Mouse (Mus musculus) MEL (cell line): ENCODE results near the gene Fcrl6. TPM values are rescaled to one million over a fixed set of nuclear protein-coding genes. Genes with fewer than 3 reads are reported as not detected.

Experiments used
- DNase-seq: peaks from one replicate; pipeline ENCODE4 v3.0.0; 2011; ENCODE audit warnings: low read depth, low spot score
- H3K27ac ChIP-seq: 2 replicates; pipeline ENCODE4 v1.5.1; 2012; ENCODE audit warnings: low read depth, mild to moderate bottlenecking, control low read depth, low read length, moderate library complexity; ENCODE audit not compliant: control insufficient read depth
- H3K27me3 ChIP-seq, 2 experiments: fragments of 150-350 bp in 1 of 2; sonication (generic) in 1 of 2; 2 replicates each; pipeline ENCODE4 v1.6.1; 2012; ENCODE audit warnings: low read length in 2 of 2, mild to moderate bottlenecking in 2 of 2, improper control_type of control experiment in 1 of 2, moderate library complexity in 1 of 2; ENCODE audit not compliant: insufficient read depth in 2 of 2, control insufficient read depth in 1 of 2
- H3K36me3 ChIP-seq, 2 experiments: 2 replicates each; pipeline ENCODE4 v1.6.1; 2012 to 2014; ENCODE audit warnings: low read length in 2 of 2, improper control_type of control experiment in 1 of 2, inconsistent platforms in 1 of 2, mild to moderate bottlenecking in 1 of 2; ENCODE audit not compliant: insufficient read depth in 2 of 2, control insufficient read depth in 1 of 2
- H3K4me1 ChIP-seq, 2 experiments: fragments of 150-350 bp in 1 of 2; sonication (generic) in 1 of 2; 2 replicates each; pipeline ENCODE4 v1.6.1; 2012; ENCODE audit warnings: low read length in 2 of 2, improper control_type of control experiment in 1 of 2, mild to moderate bottlenecking in 1 of 2; ENCODE audit not compliant: insufficient read depth in 2 of 2, control insufficient read depth in 1 of 2
- H3K4me3 ChIP-seq, 2 experiments: fragments of 150-350 bp in 1 of 2; sonication (generic) in 1 of 2; 2 replicates each; pipeline ENCODE4 v1.5.1; 2012; ENCODE audit warnings: low read depth in 2 of 2, low read length in 2 of 2, mild to moderate bottlenecking in 2 of 2, moderate library complexity in 2 of 2, control low read depth in 1 of 2, improper control_type of control experiment in 1 of 2; ENCODE audit not compliant: control insufficient read depth in 1 of 2, insufficient read depth in 1 of 2
- H3K79me2 ChIP-seq: 2 replicates; pipeline ENCODE4 v1.6.1; 2012; ENCODE audit warnings: mild to moderate bottlenecking, low read length, moderate library complexity; ENCODE audit not compliant: control insufficient read depth, poor library complexity, insufficient read depth
- H3K9ac ChIP-seq: 2 replicates; pipeline ENCODE4 v1.6.1; 2012; ENCODE audit warnings: low read depth, mild to moderate bottlenecking, control low read depth, low read length, moderate library complexity; ENCODE audit not compliant: control insufficient read depth, poor library complexity, severe bottlenecking
- H3K9me3 ChIP-seq: fragments of 150-350 bp; sonication (generic); replicated peaks from 2 replicates; pipeline ENCODE4 v1.6.1; 2012; ENCODE audit warnings: mild to moderate bottlenecking, low read length, improper control_type of control experiment, moderate library complexity; ENCODE audit not compliant: insufficient read depth
- CHD2 ChIP-seq: IDR thresholded peaks from 2 replicates; pipeline ENCODE4 v1.6.1; 2011; ENCODE audit warnings: low read length, improper control_type of control experiment
- CTCF ChIP-seq, 3 experiments: IDR thresholded peaks in 2 of 3; conservative IDR thresholded peaks in 1 of 3; 2 replicates each; pipeline ENCODE4 v1.5.1; 2011 to 2012; ENCODE audit warnings: low read length in 3 of 3, low read depth in 2 of 3, mild to moderate bottlenecking in 2 of 3, improper control_type of control experiment in 1 of 3, inconsistent platforms in 1 of 3, mixed read lengths in 1 of 3, moderate library complexity in 1 of 3; ENCODE audit not compliant: control insufficient read depth in 1 of 3, insufficient read depth in 1 of 3, poor library complexity in 1 of 3, severe bottlenecking in 1 of 3
- ELF1 ChIP-seq: IDR thresholded peaks from 2 replicates; pipeline ENCODE4 v1.6.1; 2014; ENCODE audit warnings: low read depth, mild to moderate bottlenecking, inconsistent platforms, low read length, improper control_type of control experiment, moderate library complexity
- GABPA ChIP-seq: IDR thresholded peaks from 2 replicates; pipeline ENCODE4 v1.6.1; 2012; ENCODE audit warnings: low read depth, mild to moderate bottlenecking, inconsistent platforms, low read length, improper control_type of control experiment, moderate library complexity
- GATA1 ChIP-seq: IDR thresholded peaks from 2 replicates; pipeline ENCODE4 v1.6.1; 2011; ENCODE audit warnings: low read depth, low read length, improper control_type of control experiment
- HCFC1 ChIP-seq: IDR thresholded peaks from 2 replicates; pipeline ENCODE4 v1.6.1; 2012; ENCODE audit warnings: low read depth, mild to moderate bottlenecking, inconsistent platforms, low read length, improper control_type of control experiment, moderate library complexity
- KAT2A ChIP-seq: conservative IDR thresholded peaks from 2 replicates; pipeline ENCODE4 v1.6.1; 2012; ENCODE audit warnings: low read depth, low read length, improper control_type of control experiment, inconsistent platforms
- MAX ChIP-seq: IDR thresholded peaks from 2 replicates; pipeline ENCODE4 v1.6.1; 2011; ENCODE audit warnings: low read length, improper control_type of control experiment
- MEF2A ChIP-seq: IDR thresholded peaks from 2 replicates; pipeline ENCODE4 v1.6.1; 2014; ENCODE audit warnings: low read depth, mild to moderate bottlenecking, inconsistent platforms, low read length, improper control_type of control experiment; ENCODE audit not compliant: poor library complexity, insufficient replicate concordance, severe bottlenecking; ENCODE audit errors: extremely low read depth
- MXI1 ChIP-seq: IDR thresholded peaks from 2 replicates; pipeline ENCODE4 v1.6.1; 2011; ENCODE audit warnings: mild to moderate bottlenecking, low read depth, low read length, improper control_type of control experiment
- MYB ChIP-seq: IDR thresholded peaks from 2 replicates; pipeline ENCODE4 v1.6.1; 2011; ENCODE audit warnings: mild to moderate bottlenecking, low read depth, low read length, improper control_type of control experiment
- MYC ChIP-seq: IDR thresholded peaks from 2 replicates; pipeline ENCODE4 v1.6.1; 2011; ENCODE audit warnings: low read depth, mild to moderate bottlenecking, low read length, improper control_type of control experiment, moderate library complexity
- NRF1 ChIP-seq: IDR thresholded peaks from 2 replicates; pipeline ENCODE4 v1.6.1; 2014; ENCODE audit warnings: low read depth, mild to moderate bottlenecking, inconsistent platforms, low read length, improper control_type of control experiment, moderate library complexity; ENCODE audit not compliant: poor library complexity, insufficient read depth, severe bottlenecking
- POLR2A ChIP-seq, 2 experiments: IDR thresholded peaks; 2 replicates each; pipeline ENCODE4 v1.6.1; 2011 to 2012; ENCODE audit warnings: low read length in 2 of 2, mild to moderate bottlenecking in 2 of 2, control low read depth in 1 of 2, improper control_type of control experiment in 1 of 2, low read depth in 1 of 2, moderate library complexity in 1 of 2; ENCODE audit not compliant: control insufficient read depth in 1 of 2, insufficient read depth in 1 of 2, poor library complexity in 1 of 2
- POLR2AphosphoS2 ChIP-seq: IDR thresholded peaks from 2 replicates; pipeline ENCODE4 v1.6.1; 2011; ENCODE audit warnings: low read length, improper control_type of control experiment
- RAD21 ChIP-seq: IDR thresholded peaks from 2 replicates; pipeline ENCODE4 v1.6.1; 2011; ENCODE audit warnings: mild to moderate bottlenecking, low read depth, low read length, improper control_type of control experiment
- RCOR1 ChIP-seq: IDR thresholded peaks from 2 replicates; pipeline ENCODE4 v1.6.1; 2012; ENCODE audit warnings: low read depth, mild to moderate bottlenecking, inconsistent platforms, low read length, improper control_type of control experiment
- SIN3A ChIP-seq: IDR thresholded peaks from 2 replicates; pipeline ENCODE4 v1.6.1; 2012; ENCODE audit warnings: low read length, improper control_type of control experiment, inconsistent platforms
- TAL1 ChIP-seq: IDR thresholded peaks from 2 replicates; pipeline ENCODE4 v1.6.1; 2012; ENCODE audit warnings: mild to moderate bottlenecking, inconsistent platforms, low read length, moderate library complexity, mixed read lengths
- TBP ChIP-seq: IDR thresholded peaks from 2 replicates; pipeline ENCODE4 v1.8.0; 2011; ENCODE audit warnings: low read depth, low read length, improper control_type of control experiment
- UBTF ChIP-seq: IDR thresholded peaks from 2 replicates; pipeline ENCODE4 v1.6.1; 2012; ENCODE audit warnings: low read depth, mild to moderate bottlenecking, inconsistent platforms, low read length, improper control_type of control experiment, moderate library complexity, borderline replicate concordance; ENCODE audit not compliant: insufficient read depth
- USF2 ChIP-seq, 2 experiments: IDR thresholded peaks; 2 replicates each; pipeline ENCODE4 v1.6.1; 2011 to 2012; ENCODE audit warnings: improper control_type of control experiment in 2 of 2, low read length in 2 of 2, borderline replicate concordance in 1 of 2, inconsistent platforms in 1 of 2, low read depth in 1 of 2, mild to moderate bottlenecking in 1 of 2; ENCODE audit not compliant: insufficient read depth in 1 of 2
- ZKSCAN1 ChIP-seq: IDR thresholded peaks from 2 replicates; pipeline ENCODE4 v1.6.1; 2012; ENCODE audit warnings: low read depth, mild to moderate bottlenecking, inconsistent platforms, low read length, improper control_type of control experiment, moderate library complexity
- polyA plus RNA-seq, 2 experiments: library from polyadenylated mRNA; stranded (reverse) in 1 of 2; unstranded in 1 of 2; fragments of >175 nt in 1 of 2; fragments of >200 nt in 1 of 2; gene quantifications; 2 replicates each; pipeline versions ENCODE4 v1.2.1 to v1.2.4; 2012; ENCODE audit warnings: low replicate concordance in 2 of 2, low read depth in 1 of 2; ENCODE audit not compliant: insufficient read length in 2 of 2, insufficient read depth in 1 of 2, missing spikeins in 1 of 2
- total RNA-seq: library from RNA; depleted of rRNA; stranded (reverse); fragments of 300-350 nt; gene quantifications from 2 replicates; pipeline ENCODE4 v1.2.3, GENCODE M21; 2012

Fcrl6 gene
- total and polyA plus RNA-seq, 3 experiments, result not detected

- TF ChIP-seq ZKSCAN1, result no peak
- TF ChIP-seq MXI1, result no peak
- no peak for TF ChIP-seq USF2 (IDR thresholded peaks at IDR 0.05; ENCODE audit: borderline replicate concordance in 1 of 2, insufficient read depth in 1 of 2, low read depth in 1 of 2, low read length in 2 of 2)
- TF ChIP-seq RAD21, result no peak
- TF ChIP-seq GABPA, result no peak
- TF ChIP-seq MYC, result no peak
- TF ChIP-seq CHD2, result no peak
- TF ChIP-seq RCOR1, result no peak
- TF ChIP-seq ELF1, result no peak
- DNase-seq, result no peak
- no peaks in the 10 kb centered on the region for H3K36me3 ChIP-seq
- no peak overlapping the region for H3K4me3 ChIP-seq
- peaks cover 2 to 3% of the 10 kb centered on the region in 2 experiments; a peak in 2 of 4 replicates for H3K27me3 ChIP-seq
- H3K9me3 ChIP-seq, result no peaks in the 10 kb centered on the region
- H3K79me2 ChIP-seq, result no peaks in the 10 kb centered on the region
- H3K9ac ChIP-seq, result no peak overlapping the region
- H3K27ac ChIP-seq, result no peak overlapping the region
- H3K4me1 ChIP-seq, result no peaks in the 10 kb centered on the region
Measured at GRCm38 (mm10) chr1:172567758-172568157, 34.6 kb downstream of the Fcrl6 start.

DNA sequence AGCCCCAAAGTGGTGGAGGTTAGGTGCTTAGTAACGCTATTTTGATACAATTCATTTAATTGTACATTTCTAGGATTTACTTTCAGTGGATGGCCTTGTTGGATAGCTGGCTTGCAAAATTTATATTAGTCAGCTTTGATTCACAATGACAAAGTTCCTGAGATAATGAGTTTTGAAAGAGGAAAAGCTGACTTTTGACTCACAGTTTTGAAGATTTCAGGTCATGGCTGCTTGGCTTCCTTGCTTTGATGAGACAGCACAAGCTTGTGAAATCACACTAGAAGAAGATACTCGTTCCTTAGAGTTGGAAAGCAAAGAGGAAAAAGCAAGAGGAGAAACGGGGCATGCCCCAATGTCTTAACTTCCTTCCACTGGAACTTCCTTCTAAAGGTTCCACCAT lies 36.2 kb downstream of the Fcrl6 start:
- Histone ChIP-seq H3K79me2 (no peaks in the 10 kb centered on the region), H3K27me3 (peaks cover 1 to 2% of the 10 kb centered on the region in 2 experiments; a peak in 1 of 4 replicates), H3K9ac (no peak overlapping the region), H3K36me3 (no peaks in the 10 kb centered on the region), H3K4me3 (no peak overlapping the region), H3K4me1 (no peaks in the 10 kb centered on the region), H3K9me3 (no peaks in the 10 kb centered on the region), H3K27ac (no peak overlapping the region)
- TF ChIP-seq KAT2A, result no peak
- no peak for TF ChIP-seq MYC
- no peak for TF ChIP-seq GABPA
- TF ChIP-seq MYB, result no peak
- TF ChIP-seq UBTF, result no peak
- TF ChIP-seq HCFC1, result no peak
- TF ChIP-seq RCOR1, result no peak
- TF ChIP-seq GATA1, result no peak
- no peak for TF ChIP-seq POLR2A (IDR thresholded peaks at IDR 0.05; ENCODE audit: control insufficient read depth in 1 of 2, insufficient read depth in 1 of 2, low read depth in 1 of 2, low read length in 2 of 2, poor library complexity in 1 of 2)
- no peak for TF ChIP-seq MAX
- TF ChIP-seq POLR2AphosphoS2, result no peak
- DNase-seq, result no peak

DNA sequence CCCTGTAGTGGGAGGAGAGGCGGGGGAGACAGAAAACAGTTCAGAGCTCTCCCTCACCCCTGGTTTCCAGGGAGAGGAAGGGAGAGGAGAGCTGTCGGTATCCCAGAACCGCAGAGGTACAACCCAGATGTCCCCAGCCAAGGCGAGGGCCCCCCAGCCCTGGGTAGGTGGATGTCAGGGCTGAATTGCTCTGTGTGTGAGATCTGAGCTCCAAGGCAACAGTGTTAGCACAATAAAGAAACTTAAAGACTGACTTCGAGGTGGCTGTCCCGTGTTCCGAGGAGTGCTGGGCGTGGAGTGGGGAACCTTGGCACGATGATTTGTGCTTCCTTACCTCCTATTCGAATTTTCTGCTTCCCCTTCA lies 38.9 kb downstream of the Fcrl6 start:
- H3K27ac ChIP-seq, result no peak overlapping the region
- no peak for DNase-seq
- no peak overlapping the region for H3K4me3 ChIP-seq
- H3K36me3 ChIP-seq, result no peaks in the 10 kb centered on the region
- H3K27me3 ChIP-seq, result peaks cover 1 to 2% of the 10 kb centered on the region in 2 experiments; a peak in 1 of 4 replicates
- H3K79me2 ChIP-seq, result no peaks in the 10 kb centered on the region
- TF ChIP-seq TAL1 (no peak), SIN3A (no peak), CTCF (IDR thresholded peaks at IDR 0.05 in 2 of 3, conservative IDR thresholded peaks at IDR 0.05 in 1 of 3; ENCODE audit: control insufficient read depth in 1 of 3, insufficient read depth in 1 of 3, low read depth in 2 of 3, low read length in 3 of 3, poor library complexity in 1 of 3, severe bottlenecking in 1 of 3) (no peak), MEF2A (no peak), NRF1 (no peak), TBP (no peak), MYC (no peak)
- no peaks in the 10 kb centered on the region for H3K4me1 ChIP-seq
- H3K9me3 ChIP-seq, result no peaks in the 10 kb centered on the region
- H3K9ac ChIP-seq, result no peak overlapping the region
